Mouse (Mus musculus): ENCODE data around the gene Sec1. TPM values are rescaled to one million over a fixed set of nuclear protein-coding genes. Genes with fewer than 3 reads are reported as not detected.

The Sec1 gene
- polyA plus RNA-seq, 1 experiment from 2014 or later: 0.43 TPM

- no peak for ATAC-seq
- H3K4me2 ChIP-seq (ENCODE audit: low read length): peak overlapping the region; percentile 77
- peak overlapping the region; percentile 80 for H3K27ac ChIP-seq (ENCODE audit: low read depth, low read length)
- no peaks in the 10 kb centered on the region for H3K27me3 ChIP-seq (replicated peaks; ENCODE audit: control insufficient read depth, insufficient read depth, low read length)
- no peaks in the 10 kb centered on the region for H3K36me3 ChIP-seq (ENCODE audit: control insufficient read depth, insufficient read depth, low read length)
- peak overlapping the region; percentile 43 for H3K4me3 ChIP-seq (ENCODE audit: low read length)
- H3K9ac ChIP-seq (ENCODE audit: low read depth, low read length): peak overlapping the region; percentile 74
- no peaks in the 10 kb centered on the region for H3K9me3 ChIP-seq (ENCODE audit: control insufficient read depth, low read length)
- peaks cover 18% of the 10 kb centered on the region for H3K4me1 ChIP-seq (ENCODE audit: control insufficient read depth, insufficient read depth, low read depth, low read length)
- WGBS: 37% methylated on average over 16 of the region's 16 CpGs
Measured at GRCm38 (mm10) chr7:45642503-45643255, 51.5 kb downstream of the Sec1 start.

GRCm38 (mm10) chr7:45642083-45642482, 52.1 kb downstream of the Sec1 start:
- WGBS: 78% methylated on average over 5 of the region's 5 CpGs
- Histone ChIP-seq H3K4me3 (ENCODE audit: low read length) (no peak overlapping the region), H3K4me2 (ENCODE audit: low read length) (no peak overlapping the region), H3K27ac (ENCODE audit: low read depth, low read length) (no peak overlapping the region), H3K9me3 (ENCODE audit: control insufficient read depth, low read length) (no peaks in the 10 kb centered on the region), H3K36me3 (ENCODE audit: control insufficient read depth, insufficient read depth, low read length) (no peaks in the 10 kb centered on the region), H3K4me1 (ENCODE audit: control insufficient read depth, insufficient read depth, low read depth, low read length) (peaks cover 18% of the 10 kb centered on the region), H3K27me3 (replicated peaks; ENCODE audit: control insufficient read depth, insufficient read depth, low read length) (no peaks in the 10 kb centered on the region), H3K9ac (ENCODE audit: low read depth, low read length) (no peak overlapping the region)
- no peak for ATAC-seq

GRCm38 (mm10) chr7:45641391-45642040, 52.7 kb downstream of the Sec1 start:
- Histone ChIP-seq H3K4me3 (ENCODE audit: low read length) (no peak overlapping the region), H3K4me1 (ENCODE audit: control insufficient read depth, insufficient read depth, low read depth, low read length) (peaks cover 18% of the 10 kb centered on the region), H3K27me3 (replicated peaks; ENCODE audit: control insufficient read depth, insufficient read depth, low read length) (no peaks in the 10 kb centered on the region), H3K36me3 (ENCODE audit: control insufficient read depth, insufficient read depth, low read length) (peaks cover 2% of the 10 kb centered on the region), H3K9ac (ENCODE audit: low read depth, low read length) (peak overlapping the region; percentile 24; the same call in 1 of the 2 replicates), H3K27ac (ENCODE audit: low read depth, low read length) (no peak overlapping the region), H3K9me3 (ENCODE audit: control insufficient read depth, low read length) (no peaks in the 10 kb centered on the region), H3K4me2 (ENCODE audit: low read length) (peak overlapping the region; percentile 20; the same call in 1 of the 2 replicates)
- WGBS: 62% methylated on average over 13 of the region's 17 CpGs
- ATAC-seq: no peak

DNA sequence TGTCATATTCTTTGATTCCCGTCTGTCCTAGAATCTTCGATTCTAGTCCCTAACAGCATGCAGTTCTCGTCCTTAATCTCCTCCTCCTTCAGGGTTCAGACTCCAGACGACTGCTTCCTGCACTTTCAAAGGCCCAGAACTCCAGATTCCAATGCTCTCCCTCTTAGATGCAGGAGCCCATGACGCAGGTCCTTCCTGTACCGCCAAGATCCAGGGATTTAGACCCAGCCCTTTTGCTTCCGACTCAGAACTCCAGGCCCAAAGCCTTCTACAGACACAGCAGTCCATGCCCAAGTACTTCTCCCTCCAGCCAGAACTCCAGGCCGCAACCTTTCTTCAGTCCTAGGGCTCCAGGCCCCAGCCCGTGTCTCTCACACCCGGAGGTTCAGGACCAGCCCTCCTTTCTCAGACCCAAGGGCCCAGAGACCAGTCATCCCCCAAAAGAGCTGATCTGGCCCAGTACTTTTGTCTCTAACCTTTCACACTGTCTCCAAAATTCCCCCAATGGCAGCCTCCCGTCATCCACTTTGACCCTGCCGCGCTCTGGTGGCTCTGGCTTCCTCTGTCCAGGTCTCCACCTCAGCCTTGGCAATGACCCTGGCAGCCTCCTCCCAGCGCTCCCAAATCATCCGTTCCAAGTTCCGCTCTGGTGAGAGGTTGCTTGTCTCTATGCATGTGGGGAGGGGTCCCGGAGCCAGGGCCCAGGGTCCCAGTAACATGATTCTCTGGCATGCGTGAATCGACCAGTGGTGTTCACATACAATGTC, 53.8 kb downstream of the Sec1 start:
- Histone ChIP-seq H3K4me1 (ENCODE audit: control insufficient read depth, insufficient read depth, low read depth, low read length) (peaks cover 18% of the 10 kb centered on the region), H3K4me2 (ENCODE audit: low read length) (no peak overlapping the region), H3K27me3 (replicated peaks; ENCODE audit: control insufficient read depth, insufficient read depth, low read length) (no peaks in the 10 kb centered on the region), H3K9ac (ENCODE audit: low read depth, low read length) (no peak overlapping the region), H3K9me3 (ENCODE audit: control insufficient read depth, low read length) (no peaks in the 10 kb centered on the region), H3K27ac (ENCODE audit: low read depth, low read length) (no peak overlapping the region), H3K36me3 (ENCODE audit: control insufficient read depth, insufficient read depth, low read length) (peaks cover 7% of the 10 kb centered on the region), H3K4me3 (ENCODE audit: low read length) (no peak overlapping the region)
- no peak for ATAC-seq
- WGBS: 72% methylated on average over 19 of the region's 19 CpGs

- ATAC-seq: no peak
- WGBS: 23% methylated on average over 19 of the region's 19 CpGs
- no peak within 1 kb of the TSS for H3K9ac ChIP-seq (ENCODE audit: low read depth, low read length)
- peaks cover 7% of the 10 kb centered on the region for H3K36me3 ChIP-seq (ENCODE audit: control insufficient read depth, insufficient read depth, low read length)
- H3K27me3 ChIP-seq (replicated peaks; ENCODE audit: control insufficient read depth, insufficient read depth, low read length): no peaks in the 10 kb centered on the region
- H3K27ac ChIP-seq (ENCODE audit: low read depth, low read length): no peak within 1 kb of the TSS
- peaks cover 18% of the 10 kb centered on the region for H3K4me1 ChIP-seq (ENCODE audit: control insufficient read depth, insufficient read depth, low read depth, low read length)
- H3K4me3 ChIP-seq (ENCODE audit: low read length): no peak within 1 kb of the TSS
- H3K9me3 ChIP-seq (ENCODE audit: control insufficient read depth, low read length): no peaks in the 10 kb centered on the region
- H3K4me2 ChIP-seq (ENCODE audit: low read length): no peak within 1 kb of the TSS
Measured at GRCm38 (mm10) chr7:45639561-45640027, 54.6 kb downstream of the Sec1 start, which contains the start of gene Mamstr. Mamstr (plus strand) TSS chr7:45639977.

- Histone ChIP-seq H3K27me3 (replicated peaks; ENCODE audit: control insufficient read depth, insufficient read depth, low read length) (no peaks in the 10 kb centered on the region), H3K9me3 (ENCODE audit: control insufficient read depth, low read length) (no peaks in the 10 kb centered on the region), H3K27ac (ENCODE audit: low read depth, low read length) (no peak overlapping the region), H3K4me3 (ENCODE audit: low read length) (peak overlapping the region; percentile 40), H3K36me3 (ENCODE audit: control insufficient read depth, insufficient read depth, low read length) (peaks cover 7% of the 10 kb centered on the region), H3K4me1 (ENCODE audit: control insufficient read depth, insufficient read depth, low read depth, low read length) (peaks cover 18% of the 10 kb centered on the region), H3K4me2 (ENCODE audit: low read length) (peak overlapping the region; percentile 68), H3K9ac (ENCODE audit: low read depth, low read length) (peak overlapping the region; percentile 52; the same call in 1 of the 2 replicates)
- WGBS: 18% methylated on average over 29 of the region's 29 CpGs
- peak; percentile 89 for ATAC-seq
Measured at GRCm38 (mm10) chr7:45638623-45639401, 55.4 kb downstream of the Sec1 start.

DNA sequence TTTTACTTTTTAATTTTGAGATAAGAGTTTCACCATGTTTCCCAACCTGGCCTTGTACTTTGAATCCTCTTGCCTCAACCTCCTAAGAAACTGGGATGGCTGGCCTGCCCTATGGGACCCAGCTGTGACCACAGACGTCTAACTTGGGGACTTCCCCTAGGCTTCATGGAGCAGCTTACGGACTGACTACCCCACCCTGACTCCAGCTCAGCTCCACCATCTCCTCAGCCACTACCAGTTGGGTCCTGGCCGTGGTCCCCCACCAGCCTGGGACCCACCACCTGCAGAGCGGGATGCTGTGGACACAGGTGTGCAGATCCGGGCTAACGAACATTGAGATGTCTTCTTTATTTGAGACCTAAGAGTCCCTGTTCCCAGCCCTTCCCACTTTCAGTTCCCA, 56.5 kb downstream of the Sec1 start:
- H3K9ac ChIP-seq (ENCODE audit: low read depth, low read length): no peak overlapping the region
- H3K27ac ChIP-seq (ENCODE audit: low read depth, low read length): no peak overlapping the region
- no peak overlapping the region for H3K4me3 ChIP-seq (ENCODE audit: low read length)
- peak overlapping the region; percentile 68 for H3K4me2 ChIP-seq (ENCODE audit: low read length)
- WGBS: 98% methylated on average over 6 of the region's 6 CpGs
- H3K4me1 ChIP-seq (ENCODE audit: control insufficient read depth, insufficient read depth, low read depth, low read length): peaks cover 15% of the 10 kb centered on the region
- ATAC-seq: no peak
- peaks cover 7% of the 10 kb centered on the region for H3K36me3 ChIP-seq (ENCODE audit: control insufficient read depth, insufficient read depth, low read length)
- H3K27me3 ChIP-seq (replicated peaks; ENCODE audit: control insufficient read depth, insufficient read depth, low read length): no peaks in the 10 kb centered on the region
- no peaks in the 10 kb centered on the region for H3K9me3 ChIP-seq (ENCODE audit: control insufficient read depth, low read length)

- ATAC-seq: no peak
- Histone ChIP-seq H3K9me3 (ENCODE audit: control insufficient read depth, low read length) (no peaks in the 10 kb centered on the region), H3K9ac (ENCODE audit: low read depth, low read length) (no peak overlapping the region), H3K27ac (ENCODE audit: low read depth, low read length) (no peak overlapping the region), H3K27me3 (replicated peaks; ENCODE audit: control insufficient read depth, insufficient read depth, low read length) (0 out of 2 replicates have a peak, but pooled peaks cover 2% of the 10 kb centered on the region), H3K36me3 (ENCODE audit: control insufficient read depth, insufficient read depth, low read length) (peaks cover 7% of the 10 kb centered on the region), H3K4me2 (ENCODE audit: low read length) (no peak overlapping the region), H3K4me3 (ENCODE audit: low read length) (no peak overlapping the region), H3K4me1 (ENCODE audit: control insufficient read depth, insufficient read depth, low read depth, low read length) (peaks cover 14% of the 10 kb centered on the region)
- WGBS: 83% methylated on average over 15 of the region's 15 CpGs
Measured at GRCm38 (mm10) chr7:45635711-45636688, 58.2 kb downstream of the Sec1 start.
